Mouse (Mus musculus) megakaryocyte progenitor cell, adult 5-6 weeks (primary cell): ENCODE measurements around the gene Olfr1410. TPM values are rescaled to one million over a fixed set of nuclear protein-coding genes. Genes with fewer than 3 reads are reported as not detected.

Experiments
- ATAC-seq: replicated peaks from 2 replicates; pipeline ENCODE4 v1.8.0; 2016; ENCODE audit warnings: mild to moderate bottlenecking, moderate TSS enrichment, inconsistent platforms; ENCODE audit not compliant: poor library complexity
- total RNA-seq, 2 experiments: library from RNA; stranded (forward) in 1 of 2; stranded (reverse) in 1 of 2; fragments of 157-497, 149-512 nt in 1 of 2; fragments of 200-1000 nt in 1 of 2; gene quantifications; 2 replicates each; pipeline versions ENCODE4 v1.2.3 to v1.2.4; 2015 to 2017

Gene Olfr1410
- total RNA-seq, 2 experiments from 2014 or later = not detected

GRCm38 (mm10) chr1:92638736-92639135, 33.2 kb downstream of the Olfr1410 start:
- no peak for ATAC-seq

- no peak; the same call in 1 of the 2 replicates for ATAC-seq
These were observed 34.8 kb downstream of the Olfr1410 start for GRCm38 (mm10) chr1:92640393-92640792.

GRCm38 (mm10) chr1:92641514-92642272, 36.1 kb downstream of the Olfr1410 start, which contains the start of gene Cops9:
Cops9 (minus strand) TSS chr1:92641985.
- ATAC-seq = peak; percentile 92

GRCm38 (mm10) chr1:92643691-92644090, 38.1 kb downstream of the Olfr1410 start:
- no peak for ATAC-seq

GRCm38 (mm10) chr1:92644916-92645315, 39.3 kb downstream of the Olfr1410 start:
- no peak for ATAC-seq

GRCm38 (mm10) chr1:92646111-92646510, 40.5 kb downstream of the Olfr1410 start:
- no peak for ATAC-seq

GRCm38 (mm10) chr1:92646601-92647000, 41.0 kb downstream of the Olfr1410 start:
- no peak for ATAC-seq

- no peak for ATAC-seq
These were observed 41.4 kb downstream of the Olfr1410 start for GRCm38 (mm10) chr1:92647026-92647425.

GRCm38 (mm10) chr1:92647752-92648151, 42.2 kb downstream of the Olfr1410 start:
- peak; percentile 74 for ATAC-seq

- ATAC-seq = peak; percentile 52
These were observed 42.6 kb downstream of the Olfr1410 start for GRCm38 (mm10) chr1:92648197-92648596.

GRCm38 (mm10) chr1:92648673-92649072, 43.1 kb downstream of the Olfr1410 start, which contains the start of gene Otos:
Otos (minus strand) TSS chr1:92648841.
- peak; percentile 82 for ATAC-seq

GRCm38 (mm10) chr1:92651467-92651866, 45.9 kb downstream of the Olfr1410 start:
- no peak for ATAC-seq

- no peak for ATAC-seq
These were observed 47.6 kb downstream of the Olfr1410 start for GRCm38 (mm10) chr1:92653179-92653578.

GRCm38 (mm10) chr1:92654676-92655075, 49.1 kb downstream of the Olfr1410 start:
- ATAC-seq = no peak

GRCm38 (mm10) chr1:92657025-92657820, 51.6 kb downstream of the Olfr1410 start:
- ATAC-seq = no peak

GRCm38 (mm10) chr1:92659392-92659791, 53.8 kb downstream of the Olfr1410 start:
- ATAC-seq = peak; percentile 83

Other genes starting within 250 kb of the Olfr1410 start
- gene Ndufa10, start 131.9 kb upstream of the Olfr1410 start, total RNA-seq (2015) = 175 TPM in 2 replicates
- 101 and 110 TPM in 2 replicates for gene Ndufa10, start 131.9 kb upstream of the Olfr1410 start, total RNA-seq (2017)
- gene Olfr1416, start 120.7 kb upstream of the Olfr1410 start, total RNA-seq (2015) = not detected in 2 replicates
- gene Olfr1416, start 120.7 kb upstream of the Olfr1410 start, total RNA-seq (2017) = not detected in 2 replicates
- gene Olfr1415, start 109.7 kb upstream of the Olfr1410 start, total RNA-seq (2015) = not detected in 2 replicates
- not detected in 2 replicates for gene Olfr1415, start 109.7 kb upstream of the Olfr1410 start, total RNA-seq (2017)
- gene Olfr1414, start 87.1 kb upstream of the Olfr1410 start, total RNA-seq (2015) = not detected in 2 replicates
- not detected in 2 replicates for gene Olfr1414, start 87.1 kb upstream of the Olfr1410 start, total RNA-seq (2017)
- not detected in 2 replicates for gene Olfr1413, start 34.5 kb upstream of the Olfr1410 start, total RNA-seq (2015)
- not detected in 2 replicates for gene Olfr1413, start 34.5 kb upstream of the Olfr1410 start, total RNA-seq (2017)
- gene Olfr1412, start 20.0 kb upstream of the Olfr1410 start, total RNA-seq (2015) = not detected in 2 replicates
- gene Olfr1412, start 20.0 kb upstream of the Olfr1410 start, total RNA-seq (2017) = not detected in 2 replicates
- gene Olfr1411, start 11.4 kb upstream of the Olfr1410 start, total RNA-seq (2015) = not detected in 2 replicates
- gene Olfr1411, start 11.4 kb upstream of the Olfr1410 start, total RNA-seq (2017) = not detected in 2 replicates
- not detected in 2 replicates for gene Olfr12, start 12.0 kb downstream of the Olfr1410 start, total RNA-seq (2015)
- not detected in 2 replicates for gene Olfr12, start 12.0 kb downstream of the Olfr1410 start, total RNA-seq (2017)
- 149 and 186 TPM in 2 replicates for gene Cops9, start 36.2 kb downstream of the Olfr1410 start, total RNA-seq (2015)
- 108 and 180 TPM in 2 replicates for gene Cops9, start 36.2 kb downstream of the Olfr1410 start, total RNA-seq (2017)
- gene Otos, start 43.1 kb downstream of the Olfr1410 start, total RNA-seq (2015) = 2.4 and 5.2 TPM in 2 replicates
- gene Otos, start 43.1 kb downstream of the Olfr1410 start, total RNA-seq (2017) = 2.7 and 5.0 TPM in 2 replicates
- 41.5 and 51.3 TPM in 2 replicates for gene Gpc1, start 225.9 kb downstream of the Olfr1410 start, total RNA-seq (2015)
- gene Gpc1, start 225.9 kb downstream of the Olfr1410 start, total RNA-seq (2017) = 58.8 and 70.5 TPM in 2 replicates